Mouse (Mus musculus): ENCODE measurements around the gene 1700056E22Rik. TPM values are rescaled to one million over a fixed set of nuclear protein-coding genes. Genes with fewer than 3 reads are reported as not detected.

Gene 1700056E22Rik
- polyA plus RNA-seq, 1 experiment from 2014 or later = 2.5 TPM

DNA sequence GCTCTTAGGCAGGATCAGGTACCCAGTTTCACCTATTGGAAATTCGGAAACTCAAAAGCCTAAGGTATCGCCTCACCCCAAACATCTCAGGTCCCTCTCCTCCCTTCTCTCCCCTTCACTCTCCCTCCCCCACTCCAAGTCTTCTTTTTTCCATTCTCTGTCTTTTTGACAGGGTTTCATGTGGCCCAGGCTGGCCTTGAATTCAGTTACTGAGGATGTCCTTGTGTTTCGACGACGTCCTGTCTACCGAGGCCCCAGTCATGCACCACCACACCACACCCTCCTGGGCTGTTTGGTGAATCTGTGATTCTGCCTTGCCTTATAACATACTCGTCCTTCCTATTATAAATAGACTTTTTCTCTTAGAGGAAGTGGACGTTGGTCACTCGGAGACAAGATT, 13.7 kb upstream of the 1700056E22Rik start:
- Histone ChIP-seq H3K27ac (no peak overlapping the region), H3K36me3 (replicated peaks) (0 out of 2 replicates have a peak, but pooled peaks cover 6% of the 10 kb centered on the region), H3K4me3 (replicated peaks) (no peak overlapping the region), H3K4me1 (peaks cover 6% of the 10 kb centered on the region), H3K9me3 (no peaks in the 10 kb centered on the region), H3K4me2 (no peak overlapping the region), H3K27me3 (no peaks in the 10 kb centered on the region), H3K9ac (no peak overlapping the region)
- WGBS = 89% methylated on average over 9 of the region's 9 CpGs
- no peak for ATAC-seq (ENCODE audit: low FRiP score)

DNA sequence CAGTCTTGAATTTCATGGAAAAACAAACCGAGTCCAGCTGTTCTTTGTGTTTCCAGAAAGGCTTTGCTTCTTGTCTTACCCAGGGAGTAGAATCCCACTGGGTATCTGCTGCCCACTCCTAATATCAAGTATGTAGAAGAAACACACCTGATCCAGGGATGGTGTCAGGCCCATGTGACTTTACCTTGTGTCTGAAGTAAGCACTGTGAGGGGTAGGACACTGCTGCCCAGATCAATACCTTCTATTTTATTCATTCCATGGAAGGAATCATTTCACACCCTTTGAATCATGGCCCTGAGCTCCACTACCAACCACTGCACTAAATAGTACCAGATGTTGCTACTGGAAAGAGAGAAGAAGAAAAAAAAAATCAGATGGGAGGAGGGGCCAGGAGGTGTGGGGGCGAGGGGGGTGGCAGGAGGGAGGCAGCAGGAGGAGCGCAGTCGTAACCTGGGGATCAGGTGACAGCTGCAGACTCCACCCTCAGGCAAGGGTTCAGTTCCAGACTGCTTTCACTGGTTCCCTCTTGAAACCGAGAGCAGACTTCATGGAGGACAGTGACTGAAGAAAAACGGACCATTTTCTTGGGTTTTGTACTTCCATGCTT, 12.1 kb upstream of the 1700056E22Rik start:
- Histone ChIP-seq H3K9ac (no peak overlapping the region), H3K9me3 (no peaks in the 10 kb centered on the region), H3K4me2 (no peak overlapping the region), H3K36me3 (replicated peaks) (0 out of 2 replicates have a peak, but pooled peaks cover 6% of the 10 kb centered on the region), H3K27ac (no peak overlapping the region), H3K27me3 (no peaks in the 10 kb centered on the region), H3K4me3 (replicated peaks) (no peak overlapping the region), H3K4me1 (peaks cover 13% of the 10 kb centered on the region)
- ATAC-seq (ENCODE audit: low FRiP score) = no peak
- WGBS = 70% methylated on average over 6 of the region's 6 CpGs

DNA sequence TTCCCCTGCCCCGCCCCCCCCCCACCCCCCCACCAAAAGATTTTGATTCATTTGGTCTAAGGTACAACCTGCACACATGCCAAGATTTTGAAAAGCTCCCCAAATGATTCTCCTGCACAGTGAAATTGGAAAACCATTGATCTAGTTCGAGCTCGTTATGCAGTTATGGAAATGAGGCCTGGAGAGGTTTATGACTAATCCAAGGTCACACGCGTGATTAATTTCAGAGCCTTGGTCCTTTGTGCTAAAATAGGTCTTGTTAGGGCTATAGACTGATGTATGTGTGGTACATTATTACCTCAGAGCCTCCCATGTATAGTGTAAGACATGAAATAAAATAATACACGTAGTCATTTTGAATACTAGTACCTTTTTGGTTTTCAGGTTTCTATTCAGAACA, 9.3 kb upstream of the 1700056E22Rik start:
- no peaks in the 10 kb centered on the region for H3K9me3 ChIP-seq
- H3K4me2 ChIP-seq = no peak overlapping the region
- peaks cover 33% of the 10 kb centered on the region for H3K4me1 ChIP-seq
- H3K36me3 ChIP-seq (replicated peaks) = peaks cover 5% of the 10 kb centered on the region; the same call in 1 of the 2 replicates
- ATAC-seq (ENCODE audit: low FRiP score) = no peak
- no peak overlapping the region for H3K27ac ChIP-seq
- H3K27me3 ChIP-seq = no peaks in the 10 kb centered on the region
- no peak overlapping the region for H3K4me3 ChIP-seq (replicated peaks)
- 68% methylated on average over 6 of the region's 6 CpGs for whole genome bisulfite sequencing
- no peak overlapping the region for H3K9ac ChIP-seq

DNA sequence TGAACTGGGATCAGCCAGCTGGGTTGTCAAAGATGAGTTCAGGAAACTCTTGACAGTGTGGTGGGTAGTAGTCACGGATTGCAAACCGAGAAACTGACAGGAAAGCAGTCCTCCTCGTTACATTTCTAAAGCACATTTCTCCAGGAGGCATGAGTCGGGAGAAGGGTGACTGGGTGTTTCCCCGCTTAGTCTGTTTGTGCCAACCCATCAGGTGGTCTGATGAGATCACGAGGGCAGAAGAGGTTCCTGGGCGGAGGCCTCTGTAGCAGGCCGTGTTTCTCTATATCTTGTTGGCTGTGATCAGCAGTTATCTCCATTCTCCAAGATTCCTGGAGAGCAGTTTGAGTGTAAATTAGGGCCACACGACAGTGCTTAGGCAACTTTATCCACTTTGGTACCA, 8.6 kb upstream of the 1700056E22Rik start:
- no peaks in the 10 kb centered on the region for H3K27me3 ChIP-seq
- WGBS = 72% methylated on average over 9 of the region's 9 CpGs
- H3K36me3 ChIP-seq (replicated peaks) = peaks cover 12% of the 10 kb centered on the region
- H3K4me1 ChIP-seq = peaks cover 38% of the 10 kb centered on the region
- H3K4me2 ChIP-seq = no peak overlapping the region
- H3K9me3 ChIP-seq = no peaks in the 10 kb centered on the region
- no peak overlapping the region for H3K9ac ChIP-seq
- no peak overlapping the region for H3K4me3 ChIP-seq (replicated peaks)
- ATAC-seq (ENCODE audit: low FRiP score) = no peak
- no peak overlapping the region for H3K27ac ChIP-seq

DNA sequence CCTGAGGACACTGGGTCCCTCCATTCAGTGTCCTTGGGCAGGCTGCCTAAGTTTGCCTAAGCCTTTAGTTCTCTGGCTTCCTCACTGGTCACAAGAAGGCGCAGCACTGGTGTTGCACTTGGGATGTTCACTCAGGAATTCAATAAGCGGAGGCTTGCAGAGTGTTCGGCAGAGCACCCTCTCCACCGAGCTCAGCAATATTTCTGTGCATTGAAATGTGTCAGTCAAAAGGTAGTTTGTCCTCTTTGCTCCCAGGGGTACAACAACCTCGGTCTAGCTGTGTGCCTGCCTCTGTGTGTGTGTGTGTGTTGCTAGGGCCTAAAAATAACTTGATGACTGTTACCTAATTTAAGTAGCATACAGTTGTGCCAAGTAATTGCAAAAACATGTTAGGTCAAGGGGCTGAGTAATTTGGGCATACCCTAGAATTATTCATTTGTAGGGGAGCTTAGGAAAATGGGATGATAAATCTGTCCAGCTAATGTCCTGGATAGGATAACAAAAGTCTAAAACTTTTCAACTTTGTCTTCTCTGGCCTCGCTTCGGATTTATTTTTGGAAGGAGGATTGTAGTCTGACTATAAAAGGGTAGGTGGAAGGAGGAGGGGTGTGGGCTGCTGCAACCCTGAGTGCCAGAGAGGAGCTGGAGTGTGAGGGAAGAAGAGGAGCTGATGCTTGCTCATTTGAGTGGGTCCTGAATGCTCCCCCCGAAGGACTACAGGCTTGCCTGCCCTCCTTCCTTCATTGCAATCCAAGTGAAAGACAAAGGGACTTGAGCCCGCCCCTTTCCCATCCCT, 7.9 kb upstream of the 1700056E22Rik start:
- no peaks in the 10 kb centered on the region for H3K9me3 ChIP-seq
- H3K36me3 ChIP-seq (replicated peaks) = peaks cover 20% of the 10 kb centered on the region
- peaks cover 41% of the 10 kb centered on the region for H3K4me1 ChIP-seq
- WGBS = 72% methylated on average over 9 of the region's 9 CpGs
- H3K27ac ChIP-seq = no peak overlapping the region
- H3K27me3 ChIP-seq = no peaks in the 10 kb centered on the region
- H3K4me3 ChIP-seq (replicated peaks) = no peak overlapping the region
- no peak overlapping the region for H3K4me2 ChIP-seq
- 0 out of 2 replicates have a peak, but pooled peaks have one; percentile 24 for ATAC-seq (ENCODE audit: low FRiP score)
- H3K9ac ChIP-seq = 0 out of 2 replicates have a peak overlapping the region, but pooled peaks have one; percentile 7

DNA sequence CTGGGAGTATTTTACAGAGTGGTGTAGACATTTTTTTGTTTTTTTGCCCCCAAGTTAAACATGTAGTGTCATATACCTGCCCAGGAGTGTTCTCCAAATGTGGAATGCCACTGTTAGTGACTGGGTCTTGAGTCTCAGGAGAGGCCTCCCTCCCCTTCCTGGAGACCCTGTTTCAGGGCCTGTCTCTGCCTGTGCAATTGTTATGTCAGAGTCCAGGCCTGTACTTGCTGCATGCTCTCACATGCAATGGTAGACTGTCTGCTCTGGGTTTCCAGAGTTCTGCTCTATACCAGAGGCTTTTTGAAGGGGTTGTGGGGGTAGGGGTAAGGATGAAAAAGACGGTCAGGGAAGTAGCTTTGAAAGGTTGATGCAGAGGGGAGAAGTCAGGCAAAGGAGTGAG, 6.8 kb upstream of the 1700056E22Rik start:
- Histone ChIP-seq H3K27me3 (no peaks in the 10 kb centered on the region), H3K9me3 (no peaks in the 10 kb centered on the region), H3K27ac (no peak overlapping the region), H3K4me2 (peak overlapping the region; percentile 9; the same call in 1 of the 2 replicates), H3K9ac (no peak overlapping the region), H3K4me1 (peaks cover 52% of the 10 kb centered on the region), H3K36me3 (replicated peaks) (peaks cover 22% of the 10 kb centered on the region), H3K4me3 (replicated peaks) (no peak overlapping the region)
- no peak for ATAC-seq (ENCODE audit: low FRiP score)
- 72% methylated on average over 1 of the region's 1 CpGs for WGBS

DNA sequence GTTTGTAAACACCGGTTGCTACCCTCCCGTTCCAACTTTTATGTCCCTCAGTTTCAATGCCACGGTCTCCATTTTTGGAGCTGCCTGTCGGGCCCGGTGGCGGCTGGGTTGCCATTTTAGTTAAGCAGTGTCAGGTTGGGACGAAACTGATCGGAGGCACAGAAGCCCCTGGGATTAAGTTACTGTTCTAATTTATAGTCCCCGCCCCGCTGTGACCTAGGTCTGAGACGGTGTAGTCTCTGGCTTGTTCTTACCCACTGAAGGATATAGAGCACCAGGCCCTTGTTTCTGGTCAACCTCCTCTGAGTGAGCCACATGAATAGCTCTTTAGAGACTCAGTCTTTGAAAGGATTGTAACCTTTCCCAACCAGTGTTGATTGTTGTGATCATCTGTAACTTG, 6.1 kb upstream of the 1700056E22Rik start:
- no peak overlapping the region for H3K27ac ChIP-seq
- peaks cover 59% of the 10 kb centered on the region for H3K4me1 ChIP-seq
- H3K27me3 ChIP-seq = no peaks in the 10 kb centered on the region
- peaks cover 22% of the 10 kb centered on the region for H3K36me3 ChIP-seq (replicated peaks)
- ATAC-seq (ENCODE audit: low FRiP score) = no peak
- no peak overlapping the region for H3K9ac ChIP-seq
- whole genome bisulfite sequencing = 85% methylated on average over 11 of the region's 11 CpGs
- no peak overlapping the region for H3K4me3 ChIP-seq (replicated peaks)
- no peaks in the 10 kb centered on the region for H3K9me3 ChIP-seq
- 0 out of 2 replicates have a peak overlapping the region, but pooled peaks have one; percentile 9 for H3K4me2 ChIP-seq

DNA sequence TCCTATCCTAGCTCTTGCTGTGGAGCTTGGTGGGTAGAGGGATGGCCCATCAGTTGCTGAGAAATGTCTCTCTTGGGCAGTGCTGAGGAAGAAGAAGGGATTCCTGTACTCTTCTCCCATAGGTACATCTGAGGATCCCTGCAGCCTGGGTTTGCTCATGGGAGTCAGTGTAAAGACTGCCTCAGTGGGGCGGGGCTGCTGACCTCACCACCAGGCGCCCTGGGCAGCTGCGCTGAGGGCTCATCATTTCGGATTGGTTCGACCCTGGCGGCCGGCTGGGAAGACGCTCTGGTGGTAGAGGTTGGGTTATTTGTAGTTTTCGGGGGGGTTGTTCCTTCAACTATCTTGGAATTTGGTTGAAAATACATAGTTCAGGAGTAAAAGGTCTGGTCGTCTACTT, 5.2 kb upstream of the 1700056E22Rik start:
- Histone ChIP-seq H3K9me3 (no peaks in the 10 kb centered on the region), H3K9ac (no peak overlapping the region), H3K4me2 (no peak overlapping the region), H3K4me1 (peaks cover 59% of the 10 kb centered on the region), H3K36me3 (replicated peaks) (peaks cover 22% of the 10 kb centered on the region), H3K4me3 (replicated peaks) (no peak overlapping the region), H3K27me3 (no peaks in the 10 kb centered on the region), H3K27ac (no peak overlapping the region)
- 93% methylated on average over 10 of the region's 10 CpGs for WGBS
- ATAC-seq (ENCODE audit: low FRiP score) = no peak

DNA sequence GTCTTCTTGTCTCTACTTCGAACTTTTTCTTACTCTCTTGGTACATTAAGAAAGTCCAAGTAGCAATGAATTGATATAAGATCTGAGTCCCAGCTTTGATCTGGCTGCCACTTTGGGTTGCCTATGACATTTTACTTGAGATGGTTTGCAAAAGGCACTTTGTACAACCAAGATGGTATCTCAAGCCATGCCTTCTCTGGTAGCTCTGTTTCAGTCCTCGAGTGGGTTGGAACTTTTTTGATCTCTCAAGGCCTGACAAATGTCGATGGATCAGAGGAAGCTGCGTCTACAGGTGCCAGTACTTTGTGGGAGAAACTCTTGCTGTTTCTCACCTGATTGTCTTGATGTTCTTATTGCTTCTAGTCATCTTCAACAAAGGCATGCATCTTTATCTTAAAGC, 3.7 kb upstream of the 1700056E22Rik start:
- Histone ChIP-seq H3K9me3 (no peaks in the 10 kb centered on the region), H3K36me3 (replicated peaks) (peaks cover 22% of the 10 kb centered on the region), H3K4me2 (peak overlapping the region; percentile 1; the same call in 1 of the 2 replicates), H3K27ac (no peak overlapping the region), H3K9ac (no peak overlapping the region), H3K27me3 (no peaks in the 10 kb centered on the region), H3K4me3 (replicated peaks) (no peak overlapping the region), H3K4me1 (peaks cover 64% of the 10 kb centered on the region)
- ATAC-seq (ENCODE audit: low FRiP score) = no peak
- 89% methylated on average over 4 of the region's 4 CpGs for WGBS

DNA sequence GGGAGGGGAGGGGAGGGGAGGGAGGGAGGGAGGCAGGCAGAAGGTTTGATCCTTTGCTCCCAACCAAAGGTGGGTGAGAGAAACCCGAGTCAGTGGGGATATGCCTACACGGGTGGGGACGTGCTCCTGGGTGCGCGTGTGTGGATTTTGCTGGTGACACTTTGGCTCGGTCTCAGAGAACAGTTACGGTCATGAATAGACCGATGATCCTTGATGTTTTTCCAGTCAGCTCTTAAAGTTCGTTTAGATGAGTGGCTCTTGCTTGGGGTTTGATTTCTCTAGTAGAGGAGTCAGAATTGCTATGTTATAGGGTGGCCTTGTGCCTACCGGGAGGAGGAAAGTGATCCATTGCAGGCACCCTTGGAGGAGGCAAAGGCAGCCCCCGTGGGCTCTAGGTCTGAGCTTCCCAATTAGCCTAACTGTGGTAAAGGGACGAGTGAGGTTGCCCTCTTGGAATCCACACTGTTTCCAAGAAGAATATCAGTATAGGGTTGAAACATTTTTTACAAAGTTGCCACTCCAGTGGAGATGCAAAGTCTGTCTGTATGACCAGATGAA, 1.3 kb upstream of the 1700056E22Rik start:
- H3K4me3 ChIP-seq (replicated peaks) = peak overlapping the region; percentile 69
- no peak overlapping the region for H3K27ac ChIP-seq
- no peak for ATAC-seq (ENCODE audit: low FRiP score)
- peak overlapping the region; percentile 85 for H3K4me2 ChIP-seq
- H3K36me3 ChIP-seq (replicated peaks) = peaks cover 22% of the 10 kb centered on the region
- H3K9me3 ChIP-seq = no peaks in the 10 kb centered on the region
- peak overlapping the region; percentile 65 for H3K9ac ChIP-seq
- H3K4me1 ChIP-seq = peaks cover 57% of the 10 kb centered on the region
- H3K27me3 ChIP-seq = no peaks in the 10 kb centered on the region
- WGBS = 3% methylated on average over 12 of the region's 12 CpGs

DNA sequence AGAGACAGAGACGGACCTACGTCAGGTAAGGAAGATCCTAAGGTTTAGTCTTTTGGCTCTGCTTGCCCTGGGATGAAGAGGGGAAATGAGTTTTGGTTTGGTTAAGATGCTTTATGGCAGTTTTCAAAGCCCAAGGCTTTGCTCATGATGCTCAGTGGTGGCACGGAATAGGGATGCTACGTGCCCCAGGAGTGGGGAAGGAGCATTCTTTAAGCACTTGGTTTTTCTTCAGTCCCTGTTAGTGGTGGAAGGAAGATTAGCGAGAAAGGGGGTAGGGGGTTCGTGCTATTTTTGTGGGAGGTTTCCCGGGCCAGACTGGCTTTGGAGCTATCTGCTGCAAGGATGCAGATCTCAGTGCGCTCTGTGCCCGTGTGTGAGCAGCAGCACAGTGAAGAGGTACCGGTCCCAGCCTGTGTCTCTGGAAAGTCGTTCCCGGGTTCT, 660 bp upstream of the 1700056E22Rik start:
- 0% methylated on average over 12 of the region's 12 CpGs for WGBS
- Histone ChIP-seq H3K4me1 (peaks cover 50% of the 10 kb centered on the region), H3K9me3 (no peaks in the 10 kb centered on the region), H3K4me2 (peak overlapping the region; percentile 85), H3K36me3 (replicated peaks) (peaks cover 22% of the 10 kb centered on the region), H3K9ac (peak overlapping the region; percentile 65), H3K27me3 (no peaks in the 10 kb centered on the region), H3K27ac (peak overlapping the region; percentile 97), H3K4me3 (replicated peaks) (peak overlapping the region; percentile 69)
- ATAC-seq (ENCODE audit: low FRiP score) = no peak

DNA sequence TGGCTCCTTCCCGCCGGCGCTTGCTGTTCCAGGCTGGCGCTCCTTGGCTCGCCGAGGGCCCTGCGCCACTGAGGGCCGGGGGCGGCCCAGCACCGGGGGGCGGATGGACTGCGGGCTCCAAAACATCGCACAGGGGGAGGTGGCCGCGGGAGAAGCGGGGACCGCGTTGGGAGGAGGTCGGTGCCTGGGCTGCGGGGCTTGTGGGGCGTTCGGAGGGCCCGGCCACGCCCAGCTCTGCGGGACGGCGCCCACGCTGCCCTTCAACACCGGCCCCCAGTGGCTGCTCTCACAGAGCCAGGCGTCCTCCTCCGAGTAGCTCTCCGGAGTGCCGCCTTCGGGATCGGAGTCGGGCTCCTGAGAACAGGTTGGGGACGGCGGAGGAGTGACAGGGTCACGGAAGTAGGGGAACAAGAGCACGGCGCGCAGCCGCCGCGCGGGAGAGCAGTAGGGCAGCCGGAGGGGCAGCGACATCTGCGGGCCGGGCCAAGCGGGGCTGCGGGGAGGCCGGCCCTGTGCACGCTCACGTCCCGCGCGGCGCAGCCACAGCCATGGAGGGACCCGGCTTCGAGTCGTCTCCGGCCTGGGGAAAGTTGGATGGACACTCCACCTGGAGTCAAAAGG, 601 bp downstream of the 1700056E22Rik start:
- Histone ChIP-seq H3K9ac (peak overlapping the region; percentile 85), H3K27me3 (no peaks in the 10 kb centered on the region), H3K4me2 (peak overlapping the region; percentile 85), H3K4me3 (replicated peaks) (peak overlapping the region; percentile 69), H3K9me3 (no peaks in the 10 kb centered on the region), H3K27ac (peak overlapping the region; percentile 97), H3K4me1 (peaks cover 40% of the 10 kb centered on the region), H3K36me3 (replicated peaks) (peaks cover 18% of the 10 kb centered on the region)
- under 1% methylated on average over 63 of the region's 63 CpGs for WGBS
- peak; percentile 81 for ATAC-seq (ENCODE audit: low FRiP score)

Measured in forebrain, embryonic 12.5 days (tissue).